Mouse (Mus musculus) lung, postnatal 10 days (tissue): ENCODE measurements around the gene Cntrl.

Experiments used
- DNase-seq: peaks from one replicate; pipeline ENCODE4 v3.0.0; 2021

The Cntrl gene

DNA sequence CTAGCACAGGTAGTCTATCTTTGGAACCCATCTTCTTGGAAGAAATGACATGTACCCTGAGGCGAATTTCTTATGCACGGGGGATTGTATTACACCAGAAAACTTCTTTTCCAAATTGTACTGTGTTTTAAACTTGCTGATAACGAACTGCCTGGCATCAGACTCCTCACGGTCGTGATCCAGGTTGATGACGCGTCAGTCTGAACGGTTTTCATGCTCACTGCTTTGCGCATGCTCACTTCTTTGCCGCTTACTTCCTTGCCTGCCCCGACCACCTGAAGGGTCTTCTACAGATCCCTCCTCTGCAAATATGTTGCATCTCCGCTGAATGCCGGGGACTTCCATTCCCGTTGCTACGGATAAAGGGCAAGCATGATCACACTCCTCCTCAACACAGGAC is 115.0 kb downstream of the Cntrl start:
- DNase-seq, result no peak

DNA sequence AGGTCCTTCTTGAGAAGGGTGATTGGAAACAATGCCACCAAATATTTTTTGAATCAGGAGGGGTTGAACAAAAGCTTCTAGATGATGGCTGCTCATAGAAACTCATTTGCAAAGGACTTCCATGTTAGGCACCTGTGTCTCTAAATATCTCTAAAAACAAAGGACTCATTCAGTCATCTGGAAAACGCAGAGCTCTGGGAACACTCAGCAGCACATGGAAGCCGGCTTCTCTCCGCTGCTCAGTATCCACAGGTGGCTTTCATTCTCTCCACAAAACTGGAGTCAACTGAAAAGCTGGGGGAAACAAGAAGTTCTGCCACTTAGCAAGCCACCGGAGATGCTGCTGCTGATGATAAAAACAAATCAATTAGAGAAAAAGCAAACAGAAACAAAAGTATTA is 118.9 kb downstream of the Cntrl start:
- no peak for DNase-seq
